Mouse (Mus musculus) CH12.LX (cell line): ENCODE results near the gene Wdfy2. TPM values are rescaled to one million over a fixed set of nuclear protein-coding genes. Genes with fewer than 3 reads are reported as not detected.

Experiments
- DNase-seq: peaks from one replicate; pipeline ENCODE4 v3.0.0-alpha.2; 2013; ENCODE audit errors: extremely low read depth
- H3K27ac ChIP-seq: 2 replicates; pipeline ENCODE4 v1.5.1; 2012; ENCODE audit warnings: low read depth, mild to moderate bottlenecking, control low read depth, moderate library complexity; ENCODE audit not compliant: insufficient read depth
- H3K27me3 ChIP-seq: replicated peaks from 2 replicates; pipeline ENCODE3; 2012; ENCODE audit warnings: inconsistent platforms
- H3K36me3 ChIP-seq, 2 experiments: replicated peaks in 1 of 2; 2 replicates each; pipeline versions ENCODE3 to v1.6.1; 2012; ENCODE audit warnings: inconsistent platforms in 1 of 2, low read length in 1 of 2, mild to moderate bottlenecking in 1 of 2, mixed read lengths in 1 of 2, moderate library complexity in 1 of 2; ENCODE audit not compliant: control insufficient read depth in 1 of 2, insufficient read depth in 1 of 2
- H3K4me1 ChIP-seq, 2 experiments: 2 replicates each; pipeline ENCODE4 v1.6.1; 2012; ENCODE audit warnings: inconsistent platforms in 1 of 2, moderate library complexity in 1 of 2; ENCODE audit not compliant: insufficient read depth in 2 of 2, control insufficient read depth in 1 of 2
- H3K4me2 ChIP-seq: 2 replicates; pipeline ENCODE4 v1.6.1; 2012; ENCODE audit warnings: low read depth, mild to moderate bottlenecking, control low read depth; ENCODE audit not compliant: poor library complexity, insufficient read depth, severe bottlenecking
- H3K4me3 ChIP-seq, 3 experiments: fragments of 150-350 bp in 1 of 3; sonication (generic) in 1 of 3; replicated peaks in 1 of 3; 2 replicates each; pipeline versions ENCODE3 to v1.5.1; 2011 to 2012; ENCODE audit warnings: low read depth in 2 of 3, low read length in 2 of 3, mild to moderate bottlenecking in 2 of 3, moderate library complexity in 2 of 3, control low read depth in 1 of 3, improper control_type of control experiment in 1 of 3, inconsistent platforms in 1 of 3, mixed read lengths in 1 of 3; ENCODE audit not compliant: poor library complexity in 1 of 3
- H3K79me2 ChIP-seq: replicated peaks from 2 replicates; pipeline ENCODE4 v1.6.1; 2012; ENCODE audit warnings: mild to moderate bottlenecking, moderate library complexity; ENCODE audit not compliant: control insufficient read depth, poor library complexity, insufficient read depth, severe bottlenecking; ENCODE audit errors: extremely low read depth
- H3K9ac ChIP-seq: 2 replicates; pipeline ENCODE4 v1.6.1; 2012; ENCODE audit warnings: low read depth, mild to moderate bottlenecking, control low read depth, moderate library complexity; ENCODE audit not compliant: insufficient read depth
- H3K9me3 ChIP-seq: replicated peaks from 2 replicates; pipeline ENCODE3; 2012; ENCODE audit warnings: low read length, inconsistent platforms, mixed read lengths
- BHLHE40 ChIP-seq: IDR thresholded peaks from 2 replicates; pipeline ENCODE4 v1.6.1; 2011; ENCODE audit warnings: mild to moderate bottlenecking, low read depth, low read length, improper control_type of control experiment
- CHD2 ChIP-seq: IDR thresholded peaks from 2 replicates; pipeline ENCODE4 v1.6.1; 2011; ENCODE audit warnings: low read length, improper control_type of control experiment
- E2F4 ChIP-seq: IDR thresholded peaks from 2 replicates; pipeline ENCODE4 v1.6.1; 2011; ENCODE audit warnings: low read depth, low read length, improper control_type of control experiment; ENCODE audit not compliant: insufficient replicate concordance
- ELF1 ChIP-seq: IDR thresholded peaks from 2 replicates; pipeline ENCODE4 v1.6.1; 2014; ENCODE audit warnings: low read depth, mild to moderate bottlenecking, inconsistent platforms, low read length, improper control_type of control experiment
- EP300 ChIP-seq: IDR thresholded peaks from 2 replicates; pipeline ENCODE4 v1.6.1; 2011; ENCODE audit warnings: low read length, improper control_type of control experiment
- ETS1 ChIP-seq: conservative IDR thresholded peaks from 2 replicates; pipeline ENCODE4 v1.6.1; 2012; ENCODE audit warnings: low read depth, mild to moderate bottlenecking, inconsistent platforms, low read length, improper control_type of control experiment, moderate library complexity
- GABPA ChIP-seq: IDR thresholded peaks from 2 replicates; pipeline ENCODE4 v1.6.1; 2012; ENCODE audit warnings: low read depth, low read length, improper control_type of control experiment, inconsistent platforms; ENCODE audit not compliant: insufficient replicate concordance
- HCFC1 ChIP-seq: IDR thresholded peaks from 2 replicates; pipeline ENCODE4 v1.6.1; 2012; ENCODE audit warnings: low read depth, mild to moderate bottlenecking, inconsistent platforms, low read length, improper control_type of control experiment
- IRF4 ChIP-seq: IDR thresholded peaks from 2 replicates; pipeline ENCODE4 v1.6.1; 2014; ENCODE audit warnings: low read depth, mild to moderate bottlenecking, inconsistent platforms, low read length, improper control_type of control experiment
- MAX ChIP-seq: IDR thresholded peaks from 2 replicates; pipeline ENCODE4 v1.6.1; 2011; ENCODE audit warnings: low read length, improper control_type of control experiment
- MEF2A ChIP-seq: IDR thresholded peaks from 2 replicates; pipeline ENCODE4 v1.6.1; 2014; ENCODE audit warnings: low read depth, mild to moderate bottlenecking, inconsistent platforms, low read length, improper control_type of control experiment, borderline replicate concordance
- MXI1 ChIP-seq: IDR thresholded peaks from 2 replicates; pipeline ENCODE4 v1.6.1; 2011; ENCODE audit warnings: mild to moderate bottlenecking, low read depth, low read length, improper control_type of control experiment
- MYC ChIP-seq: IDR thresholded peaks from 2 replicates; pipeline ENCODE4 v1.6.1; 2011; ENCODE audit warnings: low read depth, mild to moderate bottlenecking, improper control_type of control experiment, low read length
- NELFE ChIP-seq: IDR thresholded peaks from 2 replicates; pipeline ENCODE4 v1.6.1; 2011; ENCODE audit warnings: low read depth, low read length, improper control_type of control experiment
- NRF1 ChIP-seq: IDR thresholded peaks from 2 replicates; pipeline ENCODE4 v1.6.1; 2014; ENCODE audit warnings: low read depth, mild to moderate bottlenecking, inconsistent platforms, low read length, improper control_type of control experiment, moderate library complexity
- RAD21 ChIP-seq: IDR thresholded peaks from 2 replicates; pipeline ENCODE4 v1.6.1; 2011; ENCODE audit warnings: low read depth, mild to moderate bottlenecking, low read length, improper control_type of control experiment, moderate library complexity
- SIN3A ChIP-seq: IDR thresholded peaks from 2 replicates; pipeline ENCODE4 v1.6.1; 2012; ENCODE audit warnings: low read length, improper control_type of control experiment, inconsistent platforms
- TCF12 ChIP-seq: IDR thresholded peaks from 2 replicates; pipeline ENCODE4 v1.6.1; 2014; ENCODE audit warnings: low read depth, mild to moderate bottlenecking, inconsistent platforms, low read length, improper control_type of control experiment
- USF1 ChIP-seq: IDR thresholded peaks from 2 replicates; pipeline ENCODE4 v1.6.1; 2014; ENCODE audit warnings: low read depth, mild to moderate bottlenecking, inconsistent platforms, low read length, improper control_type of control experiment
- USF2 ChIP-seq: conservative IDR thresholded peaks from 2 replicates; pipeline ENCODE4 v1.6.1; 2011; ENCODE audit warnings: low read depth, low read length, improper control_type of control experiment
- ZC3H11A ChIP-seq: IDR thresholded peaks from 2 replicates; pipeline ENCODE4 v1.6.1; 2012; ENCODE audit warnings: low read depth, mild to moderate bottlenecking, inconsistent platforms, low read length, improper control_type of control experiment
- dilution Hi-C: fragments of 300-500 bp; cut with MboI; formaldehyde crosslinking; loops from 2 replicates; pipeline ENCODE4 v1.14.3; 2020; ENCODE audit warnings: low sequenced_read_pairs; ENCODE audit not compliant: extremely low pct_unique_long_range_greater_than_20kb, extremely low pct_ligation_motif_present
- in situ Hi-C: fragments of 300-500 bp; cut with MboI; formaldehyde crosslinking; loops from 3 replicates; pipeline ENCODE4 v1.14.3; 2019; ENCODE audit warnings: low sequenced_read_pairs, low pct_ligation_motif_present, low pct_unique_long_range_greater_than_20kb, mixed read lengths
- polyA plus RNA-seq: library from polyadenylated mRNA; unstranded; fragments of >175 nt; gene quantifications from 2 replicates; pipeline ENCODE4 v1.2.1, GENCODE M21; 2012; ENCODE audit warnings: low read depth; ENCODE audit not compliant: insufficient read length
- total RNA-seq, 2 experiments: library from RNA; depleted of rRNA; stranded (reverse); fragments of 300-350 nt in 1 of 2; fragments of >200 nt in 1 of 2; gene quantifications; 2 replicates each; pipeline ENCODE4 v1.2.3; 2012 to 2014

The Wdfy2 gene
- total and polyA plus RNA-seq, 3 experiments = 6.3 to 6.7 (median 6.6) TPM

DNA sequence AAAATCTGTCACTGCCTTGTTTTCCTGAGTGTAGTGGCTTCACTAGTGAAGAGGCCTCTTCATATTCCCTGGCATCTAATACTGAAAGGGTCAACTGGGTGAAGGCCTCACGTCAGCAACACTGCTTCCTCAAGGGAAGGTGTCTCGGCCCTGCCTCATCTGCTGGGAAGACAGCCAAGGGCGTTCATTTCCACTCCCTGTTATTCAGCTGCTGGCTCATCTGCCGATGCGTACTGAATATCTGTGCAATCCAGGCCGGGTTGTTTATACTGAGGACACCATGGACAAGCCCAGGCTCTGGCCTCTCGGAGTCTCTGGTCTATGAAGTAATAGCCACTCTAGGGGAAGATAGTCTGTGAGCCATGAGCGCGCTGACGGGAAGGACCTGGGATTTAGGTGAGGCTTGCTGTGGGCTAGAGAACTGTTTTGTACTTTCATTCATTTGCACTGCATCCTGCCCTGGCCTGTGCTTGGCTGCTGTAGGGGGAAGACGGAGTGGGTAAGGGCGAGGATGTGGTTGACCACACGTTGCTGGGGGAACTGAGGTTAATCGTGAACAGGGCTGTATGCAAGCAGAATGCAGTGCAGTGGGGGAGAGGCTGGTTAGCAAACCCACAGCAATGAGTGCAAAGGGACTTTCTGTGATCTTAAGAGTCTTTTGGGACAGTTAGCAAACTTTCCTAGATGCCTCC, 103.1 kb downstream of the Wdfy2 start:
- DNase-seq = peak; percentile 96
- dilution Hi-C loops = no loop called here
- peak overlapping the region; percentile 24; the same call in 1 of the 2 replicates for H3K4me2 ChIP-seq
- peaks cover 10 to 30% of the 10 kb centered on the region in 2 experiments for H3K4me1 ChIP-seq
- H3K27ac ChIP-seq = peak overlapping the region; percentile 77
- no peaks in the 10 kb centered on the region for H3K27me3 ChIP-seq
- TF ChIP-seq MXI1 (peak; percentile 68), GABPA (no peak), IRF4 (peak; percentile 58), ELF1 (0 out of 2 replicates have a peak, but pooled peaks have one; percentile 29), NELFE (no peak), ZC3H11A (no peak), USF2 (no peak), EP300 (peak; percentile 74; the same call in 1 of the 2 replicates), ETS1 (peak; percentile 69), MYC (no peak), TCF12 (peak; percentile 66; the same call in 1 of the 2 replicates), RAD21 (no peak), MEF2A (peak; percentile 72; the same call in 1 of the 2 replicates), CHD2 (peak; percentile 59; the same call in 1 of the 2 replicates), NRF1 (no peak), BHLHE40 (peak; percentile 85), SIN3A (0 out of 2 replicates have a peak, but pooled peaks have one; percentile 23), HCFC1 (0 out of 2 replicates have a peak, but pooled peaks have one; percentile 9)
- H3K36me3 ChIP-seq = peaks cover 3 to 35% of the 10 kb centered on the region in 2 experiments
- in situ Hi-C loops = no loop called here
- H3K9ac ChIP-seq = no peak overlapping the region
- H3K79me2 ChIP-seq = no peaks in the 10 kb centered on the region
- H3K4me3 ChIP-seq = no peak overlapping the region
- H3K9me3 ChIP-seq = peaks cover 4% of the 10 kb centered on the region

DNA sequence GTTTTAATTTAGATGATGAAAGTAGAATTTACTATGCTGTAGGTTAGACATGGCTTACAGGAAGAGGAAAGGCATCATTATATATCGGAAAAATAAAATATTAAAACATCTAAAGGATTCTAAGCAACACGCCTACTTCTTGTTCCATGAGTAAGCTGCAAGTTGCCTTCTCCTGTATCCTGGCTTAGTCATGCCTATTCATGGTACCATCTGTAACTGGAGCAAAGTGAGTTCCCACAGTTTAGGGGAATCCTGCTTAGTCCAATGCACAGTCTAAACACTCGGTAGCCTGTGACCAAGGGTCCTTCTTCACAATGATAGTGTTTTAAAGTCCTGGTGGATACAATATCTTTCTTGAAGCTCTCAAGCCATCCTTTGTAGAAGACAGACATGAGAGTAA, 109.3 kb downstream of the Wdfy2 start:
- no peak for TF ChIP-seq ETS1
- no peak for TF ChIP-seq USF1
- TF ChIP-seq MAX = no peak
- no peak for TF ChIP-seq ZC3H11A
- TF ChIP-seq SIN3A = no peak
- no peak for TF ChIP-seq ELF1
- TF ChIP-seq E2F4 = no peak
- no peak for TF ChIP-seq CHD2
- H3K79me2 ChIP-seq = no peaks in the 10 kb centered on the region
- in situ Hi-C loops (no loop called here), dilution Hi-C loops (no loop called here)
- no peaks in the 10 kb centered on the region for H3K27me3 ChIP-seq
- H3K27ac ChIP-seq = no peak overlapping the region
- no peak overlapping the region for H3K4me2 ChIP-seq
- peaks cover 3 to 47% of the 10 kb centered on the region in 2 experiments for H3K36me3 ChIP-seq
- no peak overlapping the region for H3K4me3 ChIP-seq
- DNase-seq = no peak
- peaks cover 0 to 3% of the 10 kb centered on the region in 2 experiments; a peak in 1 of 4 replicates for H3K4me1 ChIP-seq
- no peaks in the 10 kb centered on the region for H3K9me3 ChIP-seq
- H3K9ac ChIP-seq = no peak overlapping the region
